Mouse (Mus musculus) embryonic facial prominence, embryonic 13.5 days (tissue): ENCODE measurements at regions not wholly inside any gene's neighbourhood (a gene's known extent, or its start where the extent isn't known, plus 50 kb on each side); places are given as distances from the start of the nearest gene placed in this dataset.

Experiments
- ATAC-seq: fragments of 200-750 bp; cut with Nextera tagmentation; 2 replicates; pipeline ENCODE4 v1.8.0; 2017; ENCODE audit warnings: low read depth; ENCODE audit not compliant: insufficient number of reproducible peaks, insufficient read depth, low FRiP score, low TSS enrichment
- H3K27ac ChIP-seq: fragments of 300-500 bp; sonication (generic); 2 replicates; pipeline ENCODE4 v1.5.1; 2015; ENCODE audit warnings: moderate library complexity, mild to moderate bottlenecking, inconsistent platforms
- H3K27me3 ChIP-seq: fragments of 300-500 bp; sonication (generic); 2 replicates; pipeline ENCODE4 v1.6.1; 2015; ENCODE audit warnings: mild to moderate bottlenecking, inconsistent platforms
- H3K36me3 ChIP-seq: fragments of 300-500 bp; sonication (generic); 2 replicates; pipeline ENCODE4 v1.6.1; 2015; ENCODE audit warnings: mild to moderate bottlenecking, inconsistent platforms
- H3K4me1 ChIP-seq: fragments of 300-500 bp; sonication (generic); 2 replicates; pipeline ENCODE4 v1.6.1; 2015; ENCODE audit warnings: inconsistent platforms
- H3K4me2 ChIP-seq: fragments of 300-500 bp; sonication (generic); 2 replicates; pipeline ENCODE4 v1.6.1; 2015; ENCODE audit warnings: moderate library complexity, mild to moderate bottlenecking, inconsistent platforms
- H3K4me3 ChIP-seq: fragments of 300-500 bp; sonication (generic); 2 replicates; pipeline ENCODE4 v1.5.1; 2015; ENCODE audit warnings: mild to moderate bottlenecking, inconsistent platforms
- H3K9ac ChIP-seq: fragments of 300-500 bp; sonication (generic); 2 replicates; pipeline ENCODE4 v1.6.1; 2015; ENCODE audit warnings: mild to moderate bottlenecking, inconsistent platforms
- H3K9me3 ChIP-seq: fragments of 300-500 bp; sonication (generic); 2 replicates; pipeline ENCODE4 v1.6.1; 2016; ENCODE audit warnings: inconsistent platforms
- WGBS: fragments of 180-500 bp; shearing (Covaris S2); methylation state at CpG from one replicate; pipeline ENCODE4 v1.1.7; 2015; ENCODE audit warnings: mixed read lengths; 5-methylcytosine and 5-hydroxymethylcytosine counted together

DNA sequence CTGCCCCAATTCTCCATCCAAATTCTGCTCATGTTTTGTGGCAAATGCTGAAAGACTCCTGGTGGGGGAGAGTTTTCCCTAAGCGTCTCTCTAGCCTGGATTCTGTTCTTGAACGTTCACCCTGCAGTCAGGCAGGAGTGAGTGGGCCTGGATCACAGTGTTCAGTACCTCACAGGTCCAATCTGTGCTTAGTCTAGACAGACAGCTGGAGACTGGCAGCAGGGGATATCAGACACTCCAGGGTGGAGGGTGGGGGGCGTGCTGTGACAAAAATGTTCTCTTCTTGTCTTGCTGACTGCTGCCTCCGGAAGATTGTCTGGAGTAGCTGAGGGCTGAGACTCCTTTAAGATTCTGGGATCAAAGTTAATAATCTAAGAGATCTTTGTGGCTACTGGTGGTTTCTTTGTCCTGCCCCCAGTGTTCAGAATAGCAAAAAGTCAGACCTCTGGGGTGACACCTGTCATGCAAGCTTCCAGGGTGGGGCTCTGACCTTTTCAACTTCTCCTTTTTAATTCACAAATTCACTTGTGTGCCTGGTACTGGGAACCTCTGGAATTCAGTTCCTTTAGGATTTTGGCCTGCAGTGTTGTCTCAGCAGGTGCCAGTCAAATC is 319.0 kb upstream of the Trib2 start:
- no peak overlapping the region for H3K4me2 ChIP-seq
- no peak overlapping the region for H3K4me3 ChIP-seq
- H3K9me3 ChIP-seq = no peaks in the 10 kb centered on the region
- H3K27ac ChIP-seq = no peak overlapping the region
- WGBS = 32% methylated on average over 4 of the region's 4 CpGs
- no peaks in the 10 kb centered on the region for H3K27me3 ChIP-seq
- H3K36me3 ChIP-seq = no peaks in the 10 kb centered on the region
- no peak for ATAC-seq
- H3K4me1 ChIP-seq = 0 out of 2 replicates have a peak, but pooled peaks cover 5% of the 10 kb centered on the region
- H3K9ac ChIP-seq = no peak overlapping the region

DNA sequence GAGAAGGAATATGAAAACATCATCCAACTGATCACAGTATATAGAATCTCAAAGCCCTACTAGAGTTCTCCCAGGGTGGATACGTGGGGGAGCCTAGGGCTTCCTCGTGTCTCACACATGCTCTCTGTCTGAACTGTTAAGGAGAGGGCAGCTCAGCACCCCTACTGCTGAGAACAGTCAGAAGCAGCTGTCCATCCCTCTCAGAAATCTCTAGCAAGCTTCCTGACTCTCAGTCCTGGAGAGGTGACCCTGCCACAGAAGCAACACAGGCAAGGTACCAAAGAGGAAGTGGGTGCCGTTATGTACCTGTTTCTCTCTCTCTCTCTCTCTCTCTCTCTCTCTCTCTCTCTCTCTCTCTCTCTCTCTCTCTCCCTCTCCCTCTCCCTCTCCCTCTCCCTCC is 317.7 kb upstream of the Trib2 start:
- ATAC-seq = no peak
- no peaks in the 10 kb centered on the region for H3K27me3 ChIP-seq
- no peak overlapping the region for H3K4me2 ChIP-seq
- H3K27ac ChIP-seq = no peak overlapping the region
- no peaks in the 10 kb centered on the region for H3K4me1 ChIP-seq
- no peaks in the 10 kb centered on the region for H3K9me3 ChIP-seq
- H3K4me3 ChIP-seq = no peak overlapping the region
- H3K36me3 ChIP-seq = no peaks in the 10 kb centered on the region
- 77% methylated on average over 3 of the region's 3 CpGs for WGBS
- no peak overlapping the region for H3K9ac ChIP-seq

DNA sequence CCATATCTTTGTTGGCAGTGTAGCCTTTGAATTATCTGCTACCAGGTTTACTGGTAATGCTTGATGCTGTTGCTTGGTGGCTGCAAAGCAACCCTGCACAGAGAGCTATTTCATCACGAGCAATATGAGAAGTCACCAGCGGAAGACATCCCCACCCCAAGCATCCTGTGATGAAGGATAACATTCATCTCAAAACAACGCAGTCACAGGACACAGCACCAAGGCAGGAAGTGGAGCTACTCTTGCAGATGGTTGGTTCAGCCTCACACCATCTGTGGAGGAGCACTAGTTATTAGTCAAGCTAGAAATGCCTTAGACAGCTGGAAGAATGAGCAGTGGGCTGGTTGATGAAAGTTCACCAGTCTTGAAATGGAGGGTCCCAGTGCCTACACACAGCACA is 316.5 kb upstream of the Trib2 start:
- ATAC-seq = no peak
- no peaks in the 10 kb centered on the region for H3K4me1 ChIP-seq
- no peak overlapping the region for H3K27ac ChIP-seq
- no peaks in the 10 kb centered on the region for H3K36me3 ChIP-seq
- WGBS = 69% methylated on average over 3 of the region's 3 CpGs
- H3K4me3 ChIP-seq = no peak overlapping the region
- H3K9ac ChIP-seq = no peak overlapping the region
- no peak overlapping the region for H3K4me2 ChIP-seq
- no peaks in the 10 kb centered on the region for H3K9me3 ChIP-seq
- no peaks in the 10 kb centered on the region for H3K27me3 ChIP-seq

DNA sequence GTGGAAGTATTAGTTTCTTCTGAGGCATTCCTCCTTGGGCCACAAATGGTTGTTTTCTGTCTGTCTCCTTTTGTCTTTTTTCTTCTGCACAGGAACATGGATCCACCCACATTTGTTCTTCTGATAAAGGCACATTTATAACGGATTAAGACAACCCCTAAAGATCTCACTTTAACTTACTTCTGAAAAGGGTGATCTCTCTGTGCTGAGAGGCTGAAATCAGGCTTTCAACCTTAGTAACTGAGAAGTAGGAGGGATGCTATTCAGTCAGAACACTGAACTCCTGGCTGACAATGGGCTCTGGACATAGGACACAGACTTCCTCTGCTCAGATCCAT is 315.0 kb upstream of the Trib2 start:
- no peaks in the 10 kb centered on the region for H3K4me1 ChIP-seq
- no peak overlapping the region for H3K4me3 ChIP-seq
- no peaks in the 10 kb centered on the region for H3K27me3 ChIP-seq
- H3K4me2 ChIP-seq = no peak overlapping the region
- H3K27ac ChIP-seq = no peak overlapping the region
- no peaks in the 10 kb centered on the region for H3K36me3 ChIP-seq
- WGBS = 53% methylated on average over 1 of the region's 1 CpGs
- H3K9ac ChIP-seq = no peak overlapping the region
- no peak for ATAC-seq
- H3K9me3 ChIP-seq = no peaks in the 10 kb centered on the region

DNA sequence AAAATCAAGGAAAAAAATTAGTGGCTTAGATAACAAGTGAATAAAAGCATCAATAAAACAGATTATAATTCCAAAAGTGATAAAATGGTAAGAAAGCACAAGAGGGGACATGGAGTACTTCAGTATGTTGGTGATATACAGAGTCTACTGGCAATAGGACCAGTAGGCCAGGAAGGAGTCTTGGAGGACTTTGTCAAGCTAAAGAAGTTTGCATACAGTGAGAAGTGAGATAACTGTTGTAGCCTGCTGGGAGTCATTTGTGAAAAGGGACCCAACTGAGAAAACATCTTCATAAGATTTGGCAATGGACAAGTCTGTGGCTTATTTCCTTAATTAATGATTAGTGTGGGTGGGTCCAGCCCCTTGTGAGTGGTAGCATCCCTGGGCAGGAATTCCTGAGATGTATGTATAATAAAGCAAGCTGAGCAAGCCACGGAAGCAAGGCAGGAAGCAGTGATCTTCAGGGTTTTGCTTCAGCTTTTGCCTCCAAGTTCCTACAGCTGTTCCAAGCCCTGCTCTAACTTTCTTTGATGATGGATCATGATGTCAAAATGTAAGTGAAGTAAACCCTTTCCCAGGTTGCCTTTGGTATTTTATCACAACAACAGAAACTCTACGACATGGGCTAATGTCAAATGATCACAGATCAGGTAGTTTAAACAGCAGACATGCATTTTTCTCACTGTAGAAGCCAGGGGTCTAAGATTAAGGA is 314.5 kb upstream of the Trib2 start:
- no peak overlapping the region for H3K4me3 ChIP-seq
- no peak for ATAC-seq
- H3K27ac ChIP-seq = no peak overlapping the region
- H3K9me3 ChIP-seq = no peaks in the 10 kb centered on the region
- 68% methylated on average over 2 of the region's 2 CpGs for WGBS
- no peaks in the 10 kb centered on the region for H3K36me3 ChIP-seq
- H3K27me3 ChIP-seq = no peaks in the 10 kb centered on the region
- no peak overlapping the region for H3K9ac ChIP-seq
- H3K4me1 ChIP-seq = no peaks in the 10 kb centered on the region
- no peak overlapping the region for H3K4me2 ChIP-seq

DNA sequence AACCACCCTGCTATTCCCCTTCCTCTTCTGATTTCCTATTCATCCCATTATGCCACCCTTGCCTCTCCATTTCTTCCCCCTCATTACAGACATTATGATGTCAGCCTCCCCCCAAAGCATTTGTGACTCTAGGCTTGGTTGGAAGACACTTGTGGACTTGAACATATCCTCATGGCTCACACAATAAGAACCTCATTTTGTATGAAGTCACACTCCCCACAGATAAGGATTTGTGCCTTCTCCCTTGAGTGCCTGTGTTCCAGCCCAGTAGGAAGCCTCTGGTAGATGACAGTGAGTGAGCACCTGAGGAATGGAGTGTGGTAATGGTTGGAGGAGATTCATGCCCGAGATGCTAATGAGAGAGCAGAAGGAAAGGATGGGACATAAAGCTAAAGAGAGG is 313.9 kb upstream of the Trib2 start:
- no peak for ATAC-seq
- Histone ChIP-seq H3K4me1 (no peaks in the 10 kb centered on the region), H3K27ac (no peak overlapping the region), H3K9ac (no peak overlapping the region), H3K4me2 (no peak overlapping the region), H3K36me3 (no peaks in the 10 kb centered on the region), H3K4me3 (no peak overlapping the region), H3K27me3 (no peaks in the 10 kb centered on the region), H3K9me3 (no peaks in the 10 kb centered on the region)
- 59% methylated on average over 1 of the region's 1 CpGs for WGBS

DNA sequence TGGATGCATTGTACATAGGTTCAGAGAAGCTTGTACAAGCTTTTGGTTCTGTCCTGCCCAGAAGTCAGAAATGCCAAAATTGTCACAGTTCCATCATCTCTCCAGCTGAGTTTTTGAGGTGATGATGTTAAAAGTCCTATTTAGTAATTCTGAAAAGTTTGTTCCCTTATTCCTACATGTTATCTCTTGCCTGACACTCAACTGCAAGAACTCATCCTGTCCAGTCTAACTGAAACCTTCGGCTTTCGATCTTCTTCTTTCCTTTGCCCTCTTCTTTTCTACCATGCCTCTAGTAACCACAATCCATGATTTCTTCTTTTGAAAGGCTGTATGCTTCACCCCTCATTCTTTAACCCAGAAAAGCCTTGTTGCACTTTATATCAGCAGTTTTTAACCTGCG is 313.2 kb upstream of the Trib2 start:
- Histone ChIP-seq H3K9ac (no peak overlapping the region), H3K4me1 (no peaks in the 10 kb centered on the region), H3K27ac (no peak overlapping the region), H3K4me2 (no peak overlapping the region), H3K36me3 (no peaks in the 10 kb centered on the region), H3K9me3 (no peaks in the 10 kb centered on the region), H3K4me3 (no peak overlapping the region), H3K27me3 (no peaks in the 10 kb centered on the region)
- WGBS = 93% methylated on average over 3 of the region's 3 CpGs
- no peak for ATAC-seq

DNA sequence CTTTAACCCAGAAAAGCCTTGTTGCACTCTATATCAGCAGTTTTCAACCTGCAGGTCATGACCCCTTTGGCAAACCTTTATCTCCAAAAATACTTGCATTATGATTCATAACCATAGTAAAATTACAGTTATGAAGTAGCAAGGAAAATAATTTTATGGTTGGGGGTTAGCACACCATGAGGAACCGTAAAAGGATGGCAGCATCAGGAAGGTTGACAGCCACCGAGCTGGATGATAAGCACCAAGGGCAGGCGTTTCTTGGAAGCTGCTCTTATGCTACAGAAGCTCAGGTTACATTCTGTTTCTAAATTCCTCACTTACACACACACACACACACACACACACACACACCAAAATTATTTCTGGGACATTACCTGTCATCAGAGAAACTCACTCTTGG is 312.5 kb upstream of the Trib2 start:
- 83% methylated on average over 3 of the region's 3 CpGs for WGBS
- Histone ChIP-seq H3K9me3 (no peaks in the 10 kb centered on the region), H3K27me3 (no peaks in the 10 kb centered on the region), H3K36me3 (no peaks in the 10 kb centered on the region), H3K27ac (no peak overlapping the region), H3K4me2 (no peak overlapping the region), H3K4me1 (no peaks in the 10 kb centered on the region), H3K4me3 (no peak overlapping the region), H3K9ac (no peak overlapping the region)
- no peak for ATAC-seq

DNA sequence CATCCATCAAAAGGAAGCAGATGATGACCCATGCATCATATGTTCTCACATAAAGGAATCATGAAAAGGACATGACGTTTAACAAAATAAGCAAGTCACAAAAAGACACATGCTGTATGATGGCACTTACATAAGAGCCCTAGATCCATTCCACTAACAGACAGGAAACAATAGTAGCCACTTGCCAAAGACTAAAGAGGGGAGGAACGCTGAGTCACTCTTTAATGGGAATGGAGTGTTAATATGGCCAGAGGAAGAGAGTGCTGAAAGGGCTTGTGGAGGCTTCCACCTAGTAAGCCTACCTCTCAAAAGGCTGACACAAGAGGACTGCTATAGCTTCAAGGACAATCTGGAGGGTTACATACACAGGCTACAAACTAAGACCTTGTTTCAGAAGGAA is 308.2 kb upstream of the Trib2 start:
- no peak for ATAC-seq
- 87% methylated on average over 2 of the region's 2 CpGs for WGBS
- Histone ChIP-seq H3K27me3 (no peaks in the 10 kb centered on the region), H3K4me2 (no peak overlapping the region), H3K36me3 (no peaks in the 10 kb centered on the region), H3K4me3 (no peak overlapping the region), H3K9me3 (no peaks in the 10 kb centered on the region), H3K4me1 (no peaks in the 10 kb centered on the region), H3K27ac (no peak overlapping the region), H3K9ac (no peak overlapping the region)

DNA sequence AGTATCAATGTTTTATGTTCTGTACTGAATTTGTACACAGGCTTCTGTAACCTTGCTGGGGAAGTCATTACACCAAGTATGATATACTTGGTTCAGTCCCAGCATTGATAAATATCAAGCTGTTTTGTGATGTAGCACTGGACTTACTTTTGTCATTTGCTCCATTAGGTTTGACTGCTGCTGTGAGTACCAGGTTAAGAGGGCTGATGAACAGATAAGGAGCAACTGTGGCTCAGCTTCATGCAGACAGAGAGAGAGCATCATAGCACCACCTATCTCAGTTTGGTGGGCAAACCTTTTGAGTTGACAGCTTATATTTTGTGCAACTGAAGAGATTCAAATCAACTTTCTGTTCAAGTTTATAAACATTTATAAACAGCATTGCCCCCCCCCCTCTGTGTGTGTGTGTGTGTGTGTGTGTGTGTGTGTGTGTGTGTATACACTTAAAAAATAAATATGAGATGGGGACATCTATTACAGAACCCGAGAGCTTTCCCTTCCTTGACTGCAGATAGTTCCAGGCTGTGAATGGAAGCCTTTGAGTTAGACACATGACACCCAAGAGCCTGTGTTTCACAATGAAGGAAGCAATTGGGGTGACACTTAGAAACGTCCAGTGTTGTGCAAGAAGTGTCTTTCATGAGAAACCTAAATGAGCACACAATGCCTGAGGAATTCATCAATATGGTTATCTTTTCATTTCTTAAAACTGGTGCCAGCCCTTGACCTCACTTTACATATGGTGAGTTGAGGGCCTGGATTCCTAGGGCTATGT is 305.8 kb upstream of the Trib2 start:
- Histone ChIP-seq H3K27me3 (no peaks in the 10 kb centered on the region), H3K9ac (no peak overlapping the region), H3K4me1 (no peaks in the 10 kb centered on the region), H3K27ac (no peak overlapping the region), H3K4me2 (no peak overlapping the region), H3K4me3 (no peak overlapping the region), H3K36me3 (no peaks in the 10 kb centered on the region), H3K9me3 (no peaks in the 10 kb centered on the region)
- no peak for ATAC-seq
- 59% methylated on average over 2 of the region's 2 CpGs for WGBS

DNA sequence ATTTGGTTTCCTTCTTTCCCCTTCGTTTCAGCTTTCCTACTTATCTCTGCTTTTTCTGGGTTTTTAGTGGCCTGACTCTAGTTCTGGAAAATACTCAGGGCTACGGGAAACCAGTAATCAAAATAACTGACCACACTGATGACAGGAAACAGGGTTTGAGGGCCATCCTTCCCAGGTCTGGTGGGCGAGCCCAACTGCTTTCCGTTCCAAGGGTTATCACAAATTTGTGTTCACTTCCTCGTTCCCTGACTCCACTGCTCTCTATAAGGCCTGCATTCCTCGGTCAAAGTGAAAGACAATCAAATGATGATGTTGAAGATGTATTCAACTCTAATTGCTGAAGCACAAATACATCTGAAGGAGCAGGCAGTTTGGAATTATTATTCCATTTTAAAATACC is 305.1 kb upstream of the Trib2 start:
- Histone ChIP-seq H3K27me3 (no peaks in the 10 kb centered on the region), H3K4me2 (no peak overlapping the region), H3K4me1 (no peaks in the 10 kb centered on the region), H3K27ac (no peak overlapping the region), H3K4me3 (no peak overlapping the region), H3K36me3 (no peaks in the 10 kb centered on the region), H3K9ac (no peak overlapping the region), H3K9me3 (no peaks in the 10 kb centered on the region)
- no peak for ATAC-seq
- WGBS = 75% methylated on average over 6 of the region's 6 CpGs

DNA sequence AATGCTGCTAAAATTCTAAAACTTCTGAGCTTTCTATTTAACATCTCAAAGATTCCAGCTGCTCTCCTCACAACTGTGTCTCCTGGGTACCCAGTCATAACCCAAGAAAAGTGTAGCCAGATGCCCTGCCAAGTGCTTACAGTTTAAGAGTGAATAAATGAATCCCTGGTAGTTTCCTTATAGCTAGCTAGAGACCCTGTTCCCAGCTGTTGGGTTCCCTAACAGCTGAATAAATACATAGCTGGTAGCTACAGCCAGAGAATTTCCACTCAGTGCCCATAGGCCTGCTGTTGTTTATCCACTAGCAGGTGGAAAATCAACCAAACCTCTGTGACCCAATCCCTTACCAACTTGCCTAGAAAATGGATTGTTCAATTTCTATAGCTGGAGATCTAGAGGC is 302.0 kb upstream of the Trib2 start:
- ATAC-seq = no peak

More for the DNA sequence above, 302.0 kb upstream of the Trib2 start:
- H3K27me3 ChIP-seq = no peaks in the 10 kb centered on the region
- H3K9ac ChIP-seq = no peak overlapping the region
- no peak overlapping the region for H3K27ac ChIP-seq
- no peak overlapping the region for H3K4me3 ChIP-seq
- no peaks in the 10 kb centered on the region for H3K9me3 ChIP-seq
- H3K4me1 ChIP-seq = no peaks in the 10 kb centered on the region
- H3K36me3 ChIP-seq = no peaks in the 10 kb centered on the region
- no peak overlapping the region for H3K4me2 ChIP-seq
